Mouse (Mus musculus) midbrain, embryonic 12.5 days (tissue): Measurements from ENCODE around the gene Higd1b. TPM values are rescaled to one million over a fixed set of nuclear protein-coding genes. Genes with fewer than 3 reads are reported as not detected.

Experiments used
- ATAC-seq: fragments of 200-750 bp; cut with Nextera tagmentation; 2 replicates; pipeline ENCODE4 v1.8.0; 2017; ENCODE audit warnings: low read depth, moderate TSS enrichment, moderate library complexity; ENCODE audit not compliant: low FRiP score
- H3K27ac ChIP-seq: fragments of 300-500 bp; sonication (generic); replicated peaks from 2 replicates; pipeline ENCODE4 v1.5.1; 2016; ENCODE audit warnings: mild to moderate bottlenecking
- H3K27me3 ChIP-seq: fragments of 300-500 bp; sonication (generic); 2 replicates; pipeline ENCODE4 v1.6.1; 2016; ENCODE audit warnings: mild to moderate bottlenecking
- H3K36me3 ChIP-seq: fragments of 300-500 bp; sonication (generic); 2 replicates; pipeline ENCODE4 v1.6.1; 2016
- H3K4me1 ChIP-seq: fragments of 300-500 bp; sonication (generic); 2 replicates; pipeline ENCODE4 v1.6.1; 2016
- H3K4me2 ChIP-seq: fragments of 300-500 bp; sonication (generic); replicated peaks from 2 replicates; pipeline ENCODE4 v1.6.1; 2016; ENCODE audit warnings: mild to moderate bottlenecking, moderate library complexity
- H3K4me3 ChIP-seq: fragments of 300-500 bp; sonication (generic); 2 replicates; pipeline ENCODE4 v1.5.1; 2016; ENCODE audit warnings: mild to moderate bottlenecking
- H3K9ac ChIP-seq: fragments of 300-500 bp; sonication (generic); replicated peaks from 2 replicates; pipeline ENCODE4 v1.6.1; 2016; ENCODE audit warnings: mild to moderate bottlenecking, moderate library complexity
- H3K9me3 ChIP-seq: fragments of 300-500 bp; sonication (generic); 2 replicates; pipeline ENCODE4 v1.6.1; 2016; ENCODE audit warnings: mild to moderate bottlenecking
- WGBS: fragments of 180-500 bp; shearing (Covaris S2); methylation state at CpG from one replicate; pipeline ENCODE4 v1.1.7; 2016; 5-methylcytosine and 5-hydroxymethylcytosine counted together
- polyA plus RNA-seq: library from polyadenylated mRNA; unstranded; fragments of >200 nt; fragmentation: Nextera tagmentation; extraction: Ambion mirVana; gene quantifications from 2 replicates; pipeline ENCODE4 v1.2.1, GENCODE M21; 2016

The Higd1b gene
- polyA plus RNA-seq, 1 experiment from 2014 or later, result not detected

- no peak for ATAC-seq
- Histone ChIP-seq H3K4me3 (peak overlapping the region; percentile 95), H3K27ac (peak overlapping the region; percentile 94; the same call in 1 of the 2 replicates), H3K36me3 (no peaks in the 10 kb centered on the region), H3K27me3 (peaks cover 14% of the 10 kb centered on the region), H3K9me3 (no peaks in the 10 kb centered on the region), H3K9ac (no peak overlapping the region), H3K4me1 (peaks cover 28% of the 10 kb centered on the region), H3K4me2 (peak overlapping the region; percentile 64)
- 7% methylated on average over 14 of the region's 14 CpGs for WGBS
These were observed 15.8 kb upstream of the Higd1b start for GRCm38 (mm10) chr11:102819783-102820385.

GRCm38 (mm10) chr11:102820432-102820831, 15.2 kb upstream of the Higd1b start:
- ATAC-seq, result no peak
- H3K27ac ChIP-seq, result no peak overlapping the region
- peaks cover 25% of the 10 kb centered on the region for H3K4me1 ChIP-seq
- H3K9ac ChIP-seq, result no peak overlapping the region
- 3% methylated on average over 3 of the region's 3 CpGs for WGBS
- no peaks in the 10 kb centered on the region for H3K9me3 ChIP-seq
- H3K36me3 ChIP-seq, result no peaks in the 10 kb centered on the region
- no peak overlapping the region for H3K4me3 ChIP-seq
- peaks cover 14% of the 10 kb centered on the region for H3K27me3 ChIP-seq
- no peak overlapping the region for H3K4me2 ChIP-seq

- Histone ChIP-seq H3K36me3 (no peaks in the 10 kb centered on the region), H3K4me1 (peaks cover 19% of the 10 kb centered on the region), H3K4me3 (no peak overlapping the region), H3K27me3 (peaks cover 14% of the 10 kb centered on the region), H3K9me3 (no peaks in the 10 kb centered on the region), H3K9ac (no peak overlapping the region), H3K4me2 (no peak overlapping the region), H3K27ac (no peak overlapping the region)
- 63% methylated on average over 6 of the region's 6 CpGs for WGBS
- no peak for ATAC-seq
These were observed 14.4 kb upstream of the Higd1b start for GRCm38 (mm10) chr11:102821231-102821630.

- 68% methylated on average over 2 of the region's 2 CpGs for WGBS
- Histone ChIP-seq H3K9ac (no peak overlapping the region), H3K4me2 (no peak overlapping the region), H3K4me1 (no peaks in the 10 kb centered on the region), H3K9me3 (no peaks in the 10 kb centered on the region), H3K4me3 (no peak overlapping the region), H3K27me3 (0 out of 2 replicates have a peak, but pooled peaks cover 8% of the 10 kb centered on the region), H3K27ac (no peak overlapping the region), H3K36me3 (no peaks in the 10 kb centered on the region)
- no peak for ATAC-seq
These were observed 9.2 kb upstream of the Higd1b start for GRCm38 (mm10) chr11:102826476-102826875.

GRCm38 (mm10) chr11:102827097-102827496, 8.6 kb upstream of the Higd1b start:
- Histone ChIP-seq H3K27me3 (0 out of 2 replicates have a peak, but pooled peaks cover 6% of the 10 kb centered on the region), H3K27ac (no peak overlapping the region), H3K9me3 (no peaks in the 10 kb centered on the region), H3K36me3 (no peaks in the 10 kb centered on the region), H3K4me1 (no peaks in the 10 kb centered on the region), H3K9ac (no peak overlapping the region), H3K4me2 (no peak overlapping the region), H3K4me3 (no peak overlapping the region)
- ATAC-seq, result no peak
- WGBS, result 59% methylated on average over 4 of the region's 4 CpGs

- Histone ChIP-seq H3K4me3 (no peak overlapping the region), H3K4me1 (no peaks in the 10 kb centered on the region), H3K36me3 (no peaks in the 10 kb centered on the region), H3K27ac (no peak overlapping the region), H3K9ac (no peak overlapping the region), H3K27me3 (0 out of 2 replicates have a peak, but pooled peaks cover 3% of the 10 kb centered on the region), H3K9me3 (no peaks in the 10 kb centered on the region), H3K4me2 (no peak overlapping the region)
- WGBS, result 84% methylated on average over 4 of the region's 4 CpGs
- no peak for ATAC-seq
These were observed 5.4 kb upstream of the Higd1b start for GRCm38 (mm10) chr11:102830276-102830675.

- WGBS, result 71% methylated on average over 18 of the region's 18 CpGs
- H3K27me3 ChIP-seq, result 0 out of 2 replicates have a peak, but pooled peaks cover 3% of the 10 kb centered on the region
- no peaks in the 10 kb centered on the region for H3K4me1 ChIP-seq
- ATAC-seq, result no peak
- H3K9ac ChIP-seq, result no peak overlapping the region
- no peaks in the 10 kb centered on the region for H3K9me3 ChIP-seq
- no peak overlapping the region for H3K4me2 ChIP-seq
- H3K4me3 ChIP-seq, result no peak overlapping the region
- H3K36me3 ChIP-seq, result peaks cover 17% of the 10 kb centered on the region
- no peak overlapping the region for H3K27ac ChIP-seq
These were observed 2.9 kb upstream of the Higd1b start for GRCm38 (mm10) chr11:102832700-102833297.

GRCm38 (mm10) chr11:102834219-102834618, 1.4 kb upstream of the Higd1b start:
- no peak overlapping the region for H3K27ac ChIP-seq
- no peak overlapping the region for H3K9ac ChIP-seq
- H3K27me3 ChIP-seq, result 0 out of 2 replicates have a peak, but pooled peaks cover 3% of the 10 kb centered on the region
- H3K9me3 ChIP-seq, result no peaks in the 10 kb centered on the region
- ATAC-seq, result no peak
- peaks cover 31% of the 10 kb centered on the region for H3K36me3 ChIP-seq
- H3K4me2 ChIP-seq, result no peak overlapping the region
- H3K4me1 ChIP-seq, result no peaks in the 10 kb centered on the region
- no peak overlapping the region for H3K4me3 ChIP-seq
- 87% methylated on average over 10 of the region's 10 CpGs for WGBS

- ATAC-seq, result no peak
These were observed 497 bp downstream of the Higd1b start for GRCm38 (mm10) chr11:102836146-102836545.

GRCm38 (mm10) chr11:102837385-102837784, 1.7 kb downstream of the Higd1b start:
- Histone ChIP-seq H3K4me1 (no peaks in the 10 kb centered on the region), H3K9me3 (no peaks in the 10 kb centered on the region), H3K27me3 (no peaks in the 10 kb centered on the region), H3K36me3 (peaks cover 61% of the 10 kb centered on the region), H3K9ac (no peak overlapping the region), H3K27ac (no peak overlapping the region), H3K4me2 (no peak overlapping the region), H3K4me3 (no peak overlapping the region)
- ATAC-seq, result no peak
- WGBS, result 100% methylated on average over 1 of the region's 1 CpGs

More at GRCm38 (mm10) chr11:102836146-102836545, 497 bp downstream of the Higd1b start:
- Histone ChIP-seq H3K4me3 (no peak overlapping the region), H3K9me3 (no peaks in the 10 kb centered on the region), H3K27me3 (no peaks in the 10 kb centered on the region), H3K9ac (no peak overlapping the region), H3K4me1 (no peaks in the 10 kb centered on the region), H3K27ac (no peak overlapping the region), H3K36me3 (peaks cover 48% of the 10 kb centered on the region), H3K4me2 (no peak overlapping the region)
- WGBS, result 92% methylated on average over 9 of the region's 9 CpGs

GRCm38 (mm10) chr11:102838126-102838525, 2.5 kb downstream of the Higd1b start:
- H3K36me3 ChIP-seq, result peaks cover 68% of the 10 kb centered on the region
- no peak overlapping the region for H3K4me2 ChIP-seq
- H3K27ac ChIP-seq, result no peak overlapping the region
- WGBS, result 93% methylated on average over 2 of the region's 2 CpGs
- H3K27me3 ChIP-seq, result no peaks in the 10 kb centered on the region
- H3K9me3 ChIP-seq, result no peaks in the 10 kb centered on the region
- H3K4me1 ChIP-seq, result no peaks in the 10 kb centered on the region
- no peak overlapping the region for H3K4me3 ChIP-seq
- no peak for ATAC-seq
- no peak overlapping the region for H3K9ac ChIP-seq

GRCm38 (mm10) chr11:102838616-102839150, 3.0 kb downstream of the Higd1b start:
- Histone ChIP-seq H3K27ac (no peak overlapping the region), H3K4me2 (no peak overlapping the region), H3K9me3 (no peaks in the 10 kb centered on the region), H3K9ac (no peak overlapping the region), H3K27me3 (no peaks in the 10 kb centered on the region), H3K4me1 (no peaks in the 10 kb centered on the region), H3K4me3 (no peak overlapping the region), H3K36me3 (peaks cover 74% of the 10 kb centered on the region)
- WGBS, result 92% methylated on average over 9 of the region's 9 CpGs
- ATAC-seq, result no peak
